Mouse (Mus musculus) megakaryocyte, embryonic 14.5 days (primary cell): ENCODE measurements at regions not wholly inside any gene's neighbourhood (a gene's known extent, or its start where the extent isn't known, plus 50 kb on each side); places are given as distances from the start of the nearest gene placed in this dataset.

Experiments used
- FLI1 ChIP-seq: IDR thresholded peaks from 2 replicates; pipeline ENCODE4 v1.6.1; 2012; ENCODE audit warnings: low read length, inconsistent platforms, mixed read lengths
- GATA1 ChIP-seq: IDR thresholded peaks from 3 replicates; pipeline ENCODE4 v1.6.1; 2012; ENCODE audit warnings: mixed read lengths, low read length, inconsistent platforms, borderline replicate concordance

- TF ChIP-seq FLI1 (no peak), GATA1 (no peak)
Observed at GRCm38 (mm10) chr4:54481766-54482165, 463.1 kb upstream of the Zfp462 start.
